Mouse (Mus musculus) stomach, postnatal 0 days (tissue): Measurements from ENCODE around the gene Cnfn.
"Not testable (repeated sequence)": the region's sequence is repeated elsewhere in the genome, so short reads cannot be mapped to it uniquely, and the experiment has no call there.

ENCODE experiments used
- CTCF ChIP-seq: IDR thresholded peaks from 2 replicates; pipeline ENCODE4 v1.5.1; 2016; ENCODE audit warnings: antibody characterized with exemption, low read depth, mild to moderate bottlenecking, moderate library complexity
- EP300 ChIP-seq: optimal IDR thresholded peaks from 2 replicates; pipeline ENCODE3; 2016; ENCODE audit warnings: antibody characterized with exemption

DNA sequence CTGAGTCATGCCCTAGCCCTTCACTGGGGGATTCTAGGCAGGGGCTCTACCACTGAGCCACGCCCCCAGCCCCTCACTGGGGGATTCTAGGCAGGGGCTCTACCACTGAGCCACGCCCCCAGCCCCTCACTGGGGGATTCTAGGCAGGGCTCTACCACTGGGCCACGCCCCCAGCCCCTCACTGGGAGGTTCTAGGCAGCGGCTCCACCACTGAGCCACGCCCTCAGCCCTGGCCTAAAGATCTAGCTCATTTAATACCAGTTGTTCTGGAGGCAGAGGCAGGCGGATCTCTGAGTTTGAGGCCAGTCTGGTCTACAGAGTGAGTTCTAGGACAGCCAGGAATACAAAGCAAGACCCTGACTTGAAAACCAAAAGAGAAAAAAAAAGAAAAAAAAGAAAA lies 44.1 kb downstream of the Cnfn start:
- not testable (repeated sequence) for TF ChIP-seq CTCF, EP300
